Mouse (Mus musculus) midbrain, postnatal 0 days (tissue): Measurements from ENCODE around the gene D330020A13Rik. TPM values are rescaled to one million over a fixed set of nuclear protein-coding genes. Genes with fewer than 3 reads are reported as not detected.

Source experiments
- ATAC-seq: fragments of 200-750 bp; cut with Nextera tagmentation; 2 replicates; pipeline ENCODE4 v1.8.0; 2017; ENCODE audit warnings: moderate number of reproducible peaks, mild to moderate bottlenecking, moderate TSS enrichment, moderate library complexity; ENCODE audit not compliant: low FRiP score
- DNase-seq: peaks from one replicate; pipeline ENCODE4 v3.0.0-alpha.2; 2015; ENCODE audit warnings: low spot score
- H3K27ac ChIP-seq: fragments of 300-500 bp; sonication (generic); 2 replicates; pipeline ENCODE4 v1.5.1; 2014; ENCODE audit warnings: low read depth, mild to moderate bottlenecking, low read length, mixed read lengths
- H3K27me3 ChIP-seq: fragments of 300-500 bp; sonication (generic); 2 replicates; pipeline ENCODE4 v1.6.1; 2014; ENCODE audit warnings: low read length, control low read depth, mixed read lengths; ENCODE audit not compliant: insufficient read depth
- H3K36me3 ChIP-seq: fragments of 300-500 bp; sonication (generic); 2 replicates; pipeline ENCODE4 v1.6.1; 2014; ENCODE audit warnings: low read length, control low read depth, mixed read lengths; ENCODE audit not compliant: insufficient read depth
- H3K4me1 ChIP-seq: fragments of 300-500 bp; sonication (generic); 2 replicates; pipeline ENCODE4 v1.6.1; 2014; ENCODE audit warnings: mild to moderate bottlenecking, control low read depth, antibody characterized with exemption, low read length, mixed read lengths; ENCODE audit not compliant: insufficient read depth
- H3K4me2 ChIP-seq: fragments of 300-500 bp; sonication (generic); 2 replicates; pipeline ENCODE4 v1.6.1; 2014; ENCODE audit warnings: low read depth, mild to moderate bottlenecking, low read length, mixed read lengths; ENCODE audit not compliant: poor library complexity, severe bottlenecking
- H3K4me3 ChIP-seq: fragments of 300-500 bp; sonication (generic); 2 replicates; pipeline ENCODE4 v1.5.1; 2014; ENCODE audit warnings: low read depth, mild to moderate bottlenecking, low read length, moderate library complexity
- H3K9ac ChIP-seq: fragments of 300-500 bp; sonication (generic); replicated peaks from 2 replicates; pipeline ENCODE4 v1.6.1; 2014; ENCODE audit warnings: mild to moderate bottlenecking, low read length, moderate library complexity, mixed read lengths; ENCODE audit not compliant: poor library complexity, severe bottlenecking
- H3K9me3 ChIP-seq: fragments of 300-500 bp; sonication (generic); 2 replicates; pipeline ENCODE4 v1.6.1; 2016; ENCODE audit warnings: low read length, control low read depth
- CTCF ChIP-seq: IDR thresholded peaks from 2 replicates; pipeline ENCODE4 v1.5.1; 2016; ENCODE audit warnings: antibody characterized with exemption, mild to moderate bottlenecking
- WGBS: fragments of 180-500 bp; shearing (Covaris S2); extraction: QIAGEN DNeasy Blood & Tissue Kit; methylation state at CpG from one replicate; pipeline ENCODE4 v1.1.7; 2014; 5-methylcytosine and 5-hydroxymethylcytosine counted together
- polyA plus RNA-seq: library from polyadenylated mRNA; unstranded; fragments of >200 nt; fragmentation: Nextera tagmentation; extraction: Ambion mirVana; gene quantifications from 2 replicates; pipeline ENCODE4 v1.2.1, GENCODE M21; 2015
- total RNA-seq: library from RNA; depleted of rRNA; stranded (reverse); fragments of >200 nt; gene quantifications from 2 replicates; pipeline ENCODE4 v1.2.3, GENCODE M21; 2014; rRNA removed

The D330020A13Rik gene
- not detected in 2 replicates for total RNA-seq
- polyA plus RNA-seq = 0.20 TPM in 1 of 2 replicates, not detected in the other

DNA sequence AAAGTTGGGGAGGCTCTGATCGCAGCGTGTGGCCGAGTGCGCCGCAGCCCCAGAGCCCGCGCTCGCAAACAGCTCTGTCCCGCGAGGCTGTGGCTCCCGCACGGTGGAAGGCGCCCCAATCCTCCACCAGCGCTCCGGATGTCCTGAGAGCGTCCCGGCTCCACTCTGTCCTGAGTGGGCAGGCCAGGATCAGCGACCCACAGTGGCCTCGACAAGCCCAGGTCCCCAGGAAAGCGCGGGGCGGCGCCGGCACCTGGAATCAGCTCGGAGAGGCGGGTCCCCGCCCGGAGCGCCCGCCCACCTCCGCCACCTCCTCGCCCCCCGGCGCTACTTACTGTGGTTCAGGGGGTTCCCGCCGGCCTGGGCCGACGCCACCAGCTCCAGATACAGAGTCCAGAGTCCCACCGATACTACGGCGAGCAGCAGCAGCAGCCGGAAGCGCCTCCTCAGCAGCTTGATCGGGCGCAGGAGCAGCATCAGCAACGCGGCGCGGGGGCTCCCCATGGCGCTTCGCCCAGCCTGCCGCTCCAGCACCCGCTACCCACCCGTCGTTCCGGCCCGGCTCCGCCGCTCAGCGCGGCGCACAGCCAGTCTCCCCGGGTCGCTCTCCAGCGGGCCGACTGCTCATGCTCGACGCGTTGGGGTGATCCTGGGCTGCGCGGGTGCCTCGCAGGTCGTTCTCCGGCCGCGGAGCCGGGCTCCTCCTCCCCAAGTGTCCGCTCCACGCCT lies at the start of gene D330020A13Rik, which contains the start of gene B4galnt3:
Gene D330020A13Rik (plus strand): TSS at position 309 of the 729 bp plus-strand sequence.
Gene B4galnt3 (minus strand): TSS at position 504 of the 729 bp plus-strand sequence.
- Histone ChIP-seq H3K27me3 (peaks cover 6% of the 10 kb centered on the region; the same call in 1 of the 2 replicates), H3K9ac (peak within 1 kb of the TSS; percentile 51), H3K4me3 (peak within 1 kb of the TSS; percentile 67), H3K4me2 (peak within 1 kb of the TSS; percentile 95), H3K27ac (no peak within 1 kb of the TSS), H3K36me3 (no peaks in the 10 kb centered on the region), H3K4me1 (no peaks in the 10 kb centered on the region), H3K9me3 (no peaks in the 10 kb centered on the region)
- DNase-seq = peak; percentile 19
- peak; percentile 66 for ATAC-seq
- under 1% methylated on average over 70 of the region's 79 CpGs for WGBS
- TF ChIP-seq CTCF = no peak

DNA sequence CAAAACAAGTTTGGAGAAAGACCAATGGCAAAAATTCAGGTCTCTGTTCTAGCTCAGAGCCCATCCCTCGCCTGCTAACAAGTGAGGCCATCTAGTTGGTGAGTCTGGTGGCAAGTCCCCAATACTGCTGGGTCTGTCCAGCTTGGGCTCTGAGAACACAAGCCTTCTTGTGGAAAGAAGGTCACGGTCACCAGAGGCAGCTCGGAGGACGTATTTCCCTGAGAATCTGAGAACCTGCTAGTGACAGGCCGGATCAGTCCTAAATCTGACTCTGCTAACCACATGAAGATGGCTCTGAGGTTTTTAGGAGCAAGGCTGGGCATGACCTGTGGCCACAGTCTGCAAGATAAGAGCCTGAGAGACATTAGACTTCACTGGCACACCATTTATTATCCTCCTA lies 47.5 kb upstream of the D330020A13Rik start:
- H3K27ac ChIP-seq = no peak overlapping the region
- no peak overlapping the region for H3K4me3 ChIP-seq
- H3K4me2 ChIP-seq = no peak overlapping the region
- H3K27me3 ChIP-seq = no peaks in the 10 kb centered on the region
- ATAC-seq = no peak
- TF ChIP-seq CTCF = no peak
- H3K9me3 ChIP-seq = no peaks in the 10 kb centered on the region
- no peak overlapping the region for H3K9ac ChIP-seq
- H3K36me3 ChIP-seq = no peaks in the 10 kb centered on the region
- DNase-seq = no peak
- WGBS = 79% methylated on average over 5 of the region's 5 CpGs
- no peaks in the 10 kb centered on the region for H3K4me1 ChIP-seq

DNA sequence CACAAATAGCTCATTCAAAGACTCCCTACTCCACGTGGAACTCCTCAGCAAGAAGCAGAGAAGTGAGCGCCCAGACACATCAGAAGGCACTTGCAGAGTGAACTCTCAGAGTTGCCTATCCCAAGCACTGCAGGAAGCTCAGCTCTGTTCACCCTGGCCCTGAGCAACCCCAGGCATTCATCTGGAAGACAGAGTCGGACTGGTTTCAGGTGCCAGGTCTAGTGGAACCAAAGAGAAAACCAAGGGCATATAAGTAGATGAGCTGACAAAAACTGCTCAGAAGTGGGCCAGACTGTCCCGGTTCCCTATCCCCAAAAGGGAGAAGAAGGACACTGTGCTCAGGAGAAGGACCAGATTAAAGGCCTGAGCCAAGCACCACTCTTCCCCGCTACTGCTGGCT lies 44.3 kb upstream of the D330020A13Rik start:
- no peak for TF ChIP-seq CTCF
- Histone ChIP-seq H3K36me3 (no peaks in the 10 kb centered on the region), H3K9me3 (no peaks in the 10 kb centered on the region), H3K9ac (no peak overlapping the region), H3K27me3 (no peaks in the 10 kb centered on the region), H3K4me1 (no peaks in the 10 kb centered on the region), H3K4me2 (no peak overlapping the region), H3K27ac (no peak overlapping the region), H3K4me3 (no peak overlapping the region)
- DNase-seq (no peak), ATAC-seq (no peak)
- 74% methylated on average over 5 of the region's 5 CpGs for WGBS

DNA sequence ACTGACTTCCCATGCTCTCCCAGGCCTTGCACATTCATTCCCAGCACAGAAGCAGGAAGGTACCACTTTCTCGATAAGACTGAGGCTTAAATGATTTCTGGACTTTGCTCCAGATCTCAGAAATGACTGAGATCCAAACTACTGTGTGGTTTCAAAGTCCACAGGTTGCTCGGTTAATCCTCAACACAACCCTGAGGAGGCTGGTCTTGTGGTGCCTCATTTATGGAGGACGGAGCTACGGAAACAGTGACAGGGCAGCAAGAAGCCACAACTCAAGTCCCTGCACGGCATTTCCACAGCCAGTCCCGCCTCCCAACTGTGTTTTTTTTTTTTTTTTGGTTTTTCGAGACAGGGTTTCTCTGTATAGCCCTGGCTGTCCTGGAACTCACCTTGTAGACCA lies 43.2 kb upstream of the D330020A13Rik start:
- ATAC-seq (no peak), DNase-seq (no peak)
- Histone ChIP-seq H3K9me3 (no peaks in the 10 kb centered on the region), H3K4me2 (no peak overlapping the region), H3K27me3 (no peaks in the 10 kb centered on the region), H3K4me1 (no peaks in the 10 kb centered on the region), H3K27ac (no peak overlapping the region), H3K9ac (no peak overlapping the region), H3K36me3 (no peaks in the 10 kb centered on the region), H3K4me3 (no peak overlapping the region)
- no peak for TF ChIP-seq CTCF
- WGBS = 85% methylated on average over 7 of the region's 7 CpGs

DNA sequence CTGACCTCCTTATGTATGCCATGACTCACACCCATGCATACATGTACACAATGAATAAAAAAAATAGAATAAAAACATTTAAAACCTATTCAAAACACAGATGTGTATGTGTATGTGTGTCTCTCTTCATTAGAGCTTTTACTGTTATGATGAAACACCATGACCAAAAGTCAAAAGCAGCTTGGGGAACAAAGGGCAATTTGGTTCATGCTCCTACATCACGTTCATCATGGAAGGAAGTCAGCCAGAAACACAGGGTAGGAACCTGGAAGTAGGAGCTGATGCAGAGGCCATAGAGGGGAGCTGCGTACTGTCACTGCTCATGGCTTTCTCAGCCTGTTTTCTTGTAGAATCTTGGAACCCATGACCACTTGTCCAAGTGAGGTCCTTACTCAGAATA lies 41.4 kb upstream of the D330020A13Rik start:
- ATAC-seq (no peak), DNase-seq (no peak)
- no peak overlapping the region for H3K9ac ChIP-seq
- no peaks in the 10 kb centered on the region for H3K4me1 ChIP-seq
- no peak overlapping the region for H3K4me2 ChIP-seq
- no peak for TF ChIP-seq CTCF
- no peak overlapping the region for H3K4me3 ChIP-seq
- no peaks in the 10 kb centered on the region for H3K27me3 ChIP-seq
- H3K36me3 ChIP-seq = no peaks in the 10 kb centered on the region
- 90% methylated on average over 2 of the region's 2 CpGs for WGBS
- H3K9me3 ChIP-seq = no peaks in the 10 kb centered on the region
- no peak overlapping the region for H3K27ac ChIP-seq

DNA sequence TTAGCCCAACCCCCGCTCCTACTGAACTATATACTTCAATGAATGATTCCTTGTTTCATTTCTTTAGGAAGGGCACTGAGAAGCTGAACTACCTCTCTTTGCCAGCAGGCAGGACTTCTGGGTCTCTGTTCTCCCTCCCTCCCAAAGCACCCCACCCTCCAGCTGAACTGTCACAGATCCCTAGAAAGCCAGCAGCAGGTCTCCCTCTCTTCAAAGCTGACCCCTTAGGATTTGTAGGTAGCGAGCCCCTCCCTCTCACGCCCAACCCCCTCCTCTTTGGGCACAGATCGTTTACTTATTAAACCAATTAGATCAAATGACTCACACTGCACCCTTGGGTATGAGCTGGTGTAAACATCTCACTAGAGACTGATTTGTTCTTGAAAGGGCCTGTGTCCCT lies 39.5 kb upstream of the D330020A13Rik start:
- ATAC-seq = no peak
- no peaks in the 10 kb centered on the region for H3K9me3 ChIP-seq
- no peak overlapping the region for H3K9ac ChIP-seq
- no peak for DNase-seq
- no peaks in the 10 kb centered on the region for H3K4me1 ChIP-seq
- H3K4me2 ChIP-seq = no peak overlapping the region
- WGBS = 72% methylated on average over 4 of the region's 4 CpGs
- no peak overlapping the region for H3K4me3 ChIP-seq
- no peaks in the 10 kb centered on the region for H3K36me3 ChIP-seq
- no peak for TF ChIP-seq CTCF
- no peak overlapping the region for H3K27ac ChIP-seq
- H3K27me3 ChIP-seq = no peaks in the 10 kb centered on the region
